Mouse (Mus musculus): ENCODE measurements around the gene Gas7. TPM values are rescaled to one million over a fixed set of nuclear protein-coding genes. Genes with fewer than 3 reads are reported as not detected.

The Gas7 gene
- total RNA-seq, 2 experiments from 2014 or later, result 6.8 to 8.5 TPM

DNA sequence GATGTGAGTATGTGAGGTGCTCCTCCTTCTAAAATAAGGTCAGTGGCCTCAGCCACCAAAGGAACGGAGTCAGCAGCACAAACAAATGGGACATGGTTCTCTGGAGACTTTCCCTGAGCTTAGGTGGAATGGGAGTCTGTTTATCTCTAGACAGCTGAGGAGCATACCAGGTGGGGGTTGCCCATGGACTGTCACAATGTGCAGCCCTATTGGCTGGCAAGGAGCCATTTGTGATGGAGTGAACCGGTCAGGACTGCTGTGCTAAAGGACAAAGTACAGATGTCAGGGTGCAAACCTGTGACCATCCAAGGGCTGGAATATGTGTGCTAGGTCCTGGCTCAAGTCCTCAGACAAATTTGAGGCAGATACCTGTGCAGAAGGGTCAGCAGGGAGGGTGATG, 173.3 kb downstream of the Gas7 start:
- intact Hi-C loops (cut with DNase I), result no loop called here
- TF ChIP-seq CTCF (IDR thresholded peaks at IDR 0.05), result no peak
- DNase-seq, result no peak

DNA sequence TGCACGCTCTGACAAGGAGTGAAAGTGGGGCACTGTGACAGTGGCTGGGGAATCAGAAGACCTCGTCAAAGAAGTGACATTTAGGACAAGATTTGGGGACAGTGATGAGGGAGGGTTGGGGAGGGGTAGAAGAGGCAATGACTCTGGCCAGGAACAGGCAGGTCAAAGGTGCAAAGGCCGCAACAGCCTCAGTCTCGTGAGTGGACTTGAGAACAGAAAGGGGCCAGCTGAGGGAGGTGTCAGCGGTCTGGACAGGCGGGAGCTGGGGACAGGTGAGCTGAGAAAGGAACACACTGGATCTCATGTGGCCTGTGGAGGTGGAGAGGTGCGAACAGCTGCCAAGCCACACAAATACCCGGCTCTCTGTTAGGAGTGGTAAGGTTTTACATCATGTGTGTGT, 177.7 kb downstream of the Gas7 start:
- DNase-seq, result no peak
- Histone ChIP-seq H3K4me3 (no peak overlapping the region), H3K27ac (no peak overlapping the region)
- intact Hi-C loops (cut with DNase I), result no loop called here
- TF ChIP-seq CTCF (IDR thresholded peaks at IDR 0.05), result no peak

More for the DNA sequence above, 173.3 kb downstream of the Gas7 start:
- H3K4me3 ChIP-seq, result no peak overlapping the region
- no peak overlapping the region for H3K27ac ChIP-seq

GRCm38 (mm10) chr11:67633620-67634229, 178.5 kb downstream of the Gas7 start:
- peak; percentile 51 for DNase-seq
- intact Hi-C loops (cut with DNase I), result no loop called here
- H3K4me3 ChIP-seq, result no peak overlapping the region
- no peak for TF ChIP-seq CTCF (IDR thresholded peaks at IDR 0.05)
- peak overlapping the region; percentile 72 for H3K27ac ChIP-seq

DNA sequence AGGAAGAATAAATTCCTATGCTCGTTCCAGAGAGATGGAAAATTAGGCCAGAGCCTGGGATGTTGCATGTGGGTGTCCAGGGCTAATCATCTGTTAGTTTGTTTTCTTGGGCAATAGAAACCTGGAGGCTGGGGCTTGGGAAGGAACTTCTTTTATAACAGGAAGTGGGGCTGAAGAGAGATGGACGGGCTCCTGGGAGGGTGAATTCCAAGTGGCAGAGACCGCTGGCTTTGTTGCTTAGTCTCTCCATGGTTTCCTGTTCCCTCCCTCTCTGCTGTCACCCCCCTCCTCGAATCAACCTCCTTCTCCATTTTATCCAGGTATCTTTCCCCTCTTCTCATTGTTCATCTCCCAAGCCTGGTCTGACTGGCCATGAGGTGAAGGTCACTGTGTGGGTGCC, 181.0 kb downstream of the Gas7 start:
- intact Hi-C loops (cut with DNase I), result no loop called here

DNA sequence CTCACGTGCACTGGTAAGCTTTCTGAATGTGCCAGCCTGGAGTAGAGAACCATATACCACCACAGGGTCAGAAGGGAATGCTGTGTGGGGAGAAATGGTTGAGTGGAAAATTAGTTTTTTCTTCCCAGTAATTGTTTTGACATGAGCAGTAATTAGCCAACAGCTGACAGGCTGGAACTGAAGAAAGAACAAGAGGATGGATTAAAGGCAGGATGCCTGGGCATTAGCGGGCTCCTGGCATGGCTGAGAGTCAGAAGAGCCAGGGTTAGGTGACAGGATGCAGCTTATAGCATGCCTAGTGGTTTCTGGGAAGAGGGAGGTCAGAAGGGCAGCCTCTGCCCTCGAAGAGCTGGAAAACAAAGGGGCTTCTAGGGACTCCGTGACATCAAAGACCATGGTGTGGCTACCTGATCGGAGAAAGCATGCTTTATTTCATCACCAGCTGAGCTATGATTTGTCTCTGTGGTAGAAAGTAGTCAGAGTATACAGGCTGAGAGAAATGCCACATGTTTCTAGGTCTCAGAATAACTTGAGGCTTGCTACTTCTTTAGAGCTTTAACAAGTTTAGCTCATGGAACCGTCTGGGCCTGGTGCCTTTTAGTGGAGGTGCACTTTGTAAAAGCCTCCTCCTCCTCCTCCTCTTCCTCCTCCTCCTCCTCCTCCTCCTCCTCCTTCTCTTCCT, 181.8 kb downstream of the Gas7 start:
- no peak for DNase-seq
- TF ChIP-seq CTCF (IDR thresholded peaks at IDR 0.05), result no peak
- intact Hi-C loops (cut with DNase I), result no loop called here
- Histone ChIP-seq H3K4me3 (no peak overlapping the region), H3K27ac (peak overlapping the region; percentile 16; the same call in 1 of the 2 replicates)

More for the DNA sequence above, 181.0 kb downstream of the Gas7 start:
- no peak overlapping the region for H3K4me3 ChIP-seq
- peak overlapping the region; percentile 8; the same call in 1 of the 2 replicates for H3K27ac ChIP-seq
- no peak for DNase-seq
- no peak for TF ChIP-seq CTCF (IDR thresholded peaks at IDR 0.05)

DNA sequence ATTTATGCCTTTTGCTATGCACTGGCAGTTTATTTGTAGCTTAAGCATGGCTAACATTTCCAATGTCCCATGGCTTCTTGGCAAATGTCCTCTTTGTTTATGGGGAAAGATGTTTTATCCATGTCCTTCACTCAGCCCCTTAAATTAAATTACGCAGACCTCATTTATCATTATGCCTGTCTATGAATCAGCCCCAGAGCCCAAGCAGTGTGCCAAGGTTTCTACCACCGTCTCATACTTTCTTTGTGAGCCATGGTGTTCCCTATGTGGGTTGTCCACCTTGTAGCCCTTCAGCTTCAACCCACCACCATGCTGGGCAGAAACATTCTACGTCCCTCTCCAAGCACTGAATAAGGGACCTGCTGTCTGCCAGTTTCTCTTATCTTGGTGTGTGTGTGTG, 183.2 kb downstream of the Gas7 start:
- Histone ChIP-seq H3K4me3 (no peak overlapping the region), H3K27ac (no peak overlapping the region)
- no peak for DNase-seq
- intact Hi-C loops (cut with DNase I), result no loop called here
- no peak for TF ChIP-seq CTCF (IDR thresholded peaks at IDR 0.05)

GRCm38 (mm10) chr11:67640299-67640698, 185.1 kb downstream of the Gas7 start:
- no peak overlapping the region for H3K4me3 ChIP-seq
- TF ChIP-seq CTCF (IDR thresholded peaks at IDR 0.05), result no peak
- DNase-seq, result no peak
- intact Hi-C loops (cut with DNase I), result no loop called here
- no peak overlapping the region for H3K27ac ChIP-seq

DNA sequence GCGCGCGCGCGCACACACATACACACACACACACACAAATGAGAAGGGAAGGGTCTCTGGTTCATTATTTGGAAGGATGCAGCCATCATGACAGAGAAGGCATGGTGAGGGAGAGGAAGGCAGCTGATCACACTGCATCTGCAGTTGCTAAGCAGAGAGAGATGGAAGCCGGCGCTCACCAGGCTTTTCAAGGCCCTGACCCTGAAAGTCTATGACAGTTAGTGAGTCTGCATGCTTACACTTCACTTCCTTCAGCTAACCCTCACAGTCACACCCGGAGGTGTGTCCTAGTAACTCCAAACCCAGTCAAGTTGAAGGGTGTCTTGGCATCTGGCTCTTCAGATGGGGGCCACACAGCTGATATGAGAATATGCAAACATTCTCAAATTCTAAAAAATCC, 187.2 kb downstream of the Gas7 start:
- no peak for TF ChIP-seq CTCF (IDR thresholded peaks at IDR 0.05)
- no peak for DNase-seq
- intact Hi-C loops (cut with DNase I), result no loop called here
- Histone ChIP-seq H3K27ac (no peak overlapping the region), H3K4me3 (no peak overlapping the region)

GRCm38 (mm10) chr11:67642835-67643234, 187.6 kb downstream of the Gas7 start:
- H3K27ac ChIP-seq, result no peak overlapping the region
- DNase-seq, result no peak
- H3K4me3 ChIP-seq, result no peak overlapping the region
- TF ChIP-seq CTCF (IDR thresholded peaks at IDR 0.05), result no peak
- intact Hi-C loops (cut with DNase I), result no loop called here

GRCm38 (mm10) chr11:67643465-67643864, 188.2 kb downstream of the Gas7 start:
- no peak for DNase-seq
- Histone ChIP-seq H3K4me3 (no peak overlapping the region), H3K27ac (no peak overlapping the region)
- intact Hi-C loops (cut with DNase I), result no loop called here
- TF ChIP-seq CTCF (IDR thresholded peaks at IDR 0.05), result no peak

GRCm38 (mm10) chr11:67644632-67645149, 189.5 kb downstream of the Gas7 start:
- no peak for DNase-seq
- no peak overlapping the region for H3K27ac ChIP-seq
- intact Hi-C loops (cut with DNase I), result loop anchor here (5.0 kb wide), 2 partner anchors 87 to 127 kb away; no protein-coding TSS in a partner anchor
- TF ChIP-seq CTCF (IDR thresholded peaks at IDR 0.05), result no peak
- no peak overlapping the region for H3K4me3 ChIP-seq

DNA sequence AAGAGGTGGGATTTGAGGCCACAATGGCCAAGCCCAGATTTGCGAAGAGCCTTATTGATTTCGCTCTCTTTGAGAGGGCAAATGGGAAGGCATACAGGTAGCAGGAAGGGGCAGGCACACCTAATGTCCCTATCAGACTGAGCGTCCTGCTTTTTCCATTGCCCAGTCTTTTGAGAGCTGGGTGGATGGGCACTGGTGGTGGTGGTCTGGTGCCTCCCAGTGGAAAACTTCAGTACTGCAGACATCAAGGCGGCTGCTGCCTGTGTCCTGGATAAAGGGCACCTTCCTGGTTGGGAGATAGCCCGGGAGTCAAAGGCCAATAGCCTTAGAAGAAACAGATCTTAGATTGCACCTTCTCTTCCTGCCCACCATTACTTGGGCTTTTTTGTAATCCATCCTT, 192.5 kb downstream of the Gas7 start:
- H3K4me3 ChIP-seq, result no peak overlapping the region
- DNase-seq, result peak; percentile 81
- peak; percentile 99 for TF ChIP-seq CTCF (IDR thresholded peaks at IDR 0.05)
- H3K27ac ChIP-seq, result no peak overlapping the region
- intact Hi-C loops (cut with DNase I), result loop anchor here (1.0 to 5.0 kb wide), 5 partner anchors 73 to 272 kb away; no protein-coding TSS in a partner anchor

GRCm38 (mm10) chr11:67648651-67649407, 193.6 kb downstream of the Gas7 start:
- no peak overlapping the region for H3K4me3 ChIP-seq
- no peak overlapping the region for H3K27ac ChIP-seq
- DNase-seq, result peak; percentile 63
- intact Hi-C loops (cut with DNase I), result loop anchor here (1.0 to 5.0 kb wide), 3 partner anchors 92 to 274 kb away; no protein-coding TSS in a partner anchor
- TF ChIP-seq CTCF (IDR thresholded peaks at IDR 0.05), result no peak

Data from gastrocnemius, adult 2 months (tissue).